Mouse (Mus musculus) cortical plate, adult 2 months (tissue): Measurements from ENCODE around the gene Myo9b. TPM values are rescaled to one million over a fixed set of nuclear protein-coding genes. Genes with fewer than 3 reads are reported as not detected.
"Not testable (repeated sequence)": the region's sequence is repeated elsewhere in the genome, so short reads cannot be mapped to it uniquely, and the experiment has no call there.

Experiments
- H3K27ac ChIP-seq: fragments of 200-500 bp; 2 replicates; pipeline ENCODE4 v1.5.1; 2012; ENCODE audit warnings: low read length, control low read depth, inconsistent platforms; ENCODE audit not compliant: insufficient read depth
- H3K4me1 ChIP-seq: fragments of 200-500 bp; 2 replicates; pipeline ENCODE4 v1.6.1; 2011; ENCODE audit warnings: low read length; ENCODE audit not compliant: control insufficient read depth, insufficient read depth
- H3K4me3 ChIP-seq: fragments of 200-500 bp; 2 replicates; pipeline ENCODE4 v1.5.1; 2011; ENCODE audit warnings: mild to moderate bottlenecking, low read length, control low read depth; ENCODE audit not compliant: insufficient read depth
- CTCF ChIP-seq: fragments of 200-500 bp; IDR thresholded peaks from 2 replicates; pipeline ENCODE4 v1.5.1; 2011; ENCODE audit warnings: mild to moderate bottlenecking, control low read depth, low read length; ENCODE audit not compliant: insufficient read depth; ENCODE audit errors: extremely low read depth
- POLR2A ChIP-seq: fragments of 200-500 bp; IDR thresholded peaks from 2 replicates; pipeline ENCODE4 v1.6.1; 2011; ENCODE audit warnings: mild to moderate bottlenecking, low read length, control low read depth; ENCODE audit not compliant: insufficient read depth; ENCODE audit errors: extremely low read depth
- polyA plus RNA-seq: library from polyadenylated mRNA; depleted of rRNA; stranded (reverse); fragments of >200 nt; gene quantifications from 2 replicates; pipeline ENCODE4 v1.2.3, GENCODE M21; 2012

Gene Myo9b
- polyA plus RNA-seq, 1 experiment = 28.5 TPM

GRCm38 (mm10) chr8:71274478-71274877, 2.0 kb downstream of the Myo9b start:
- no peak overlapping the region for H3K27ac ChIP-seq
- TF ChIP-seq POLR2A (no peak), CTCF (no peak)
- H3K4me1 ChIP-seq = peaks cover 7% of the 10 kb centered on the region

GRCm38 (mm10) chr8:71276166-71276565, 3.7 kb downstream of the Myo9b start:
- Histone ChIP-seq H3K4me3 (no peak overlapping the region), H3K4me1 (peaks cover 7% of the 10 kb centered on the region), H3K27ac (no peak overlapping the region)
- TF ChIP-seq POLR2A = no peak
- no peak for TF ChIP-seq CTCF

More at GRCm38 (mm10) chr8:71274478-71274877, 2.0 kb downstream of the Myo9b start:
- no peak overlapping the region for H3K4me3 ChIP-seq

- H3K27ac ChIP-seq, H3K4me3 ChIP-seq: not testable (repeated sequence)
- peaks cover 13% of the 10 kb centered on the region for H3K4me1 ChIP-seq
Measured at GRCm38 (mm10) chr8:71279409-71279808, 6.9 kb downstream of the Myo9b start.

GRCm38 (mm10) chr8:71281731-71282130, 9.2 kb downstream of the Myo9b start:
- not testable (repeated sequence) for H3K27ac ChIP-seq, H3K4me3 ChIP-seq, H3K4me1 ChIP-seq

GRCm38 (mm10) chr8:71282621-71283020, 10.1 kb downstream of the Myo9b start:
- TF ChIP-seq POLR2A = no peak
- TF ChIP-seq CTCF = no peak
- H3K27ac ChIP-seq = no peak overlapping the region
- H3K4me1 ChIP-seq = peaks cover 8% of the 10 kb centered on the region
- no peak overlapping the region for H3K4me3 ChIP-seq

- not testable (repeated sequence) for H3K27ac ChIP-seq, H3K4me3 ChIP-seq
- peaks cover 11% of the 10 kb centered on the region for H3K4me1 ChIP-seq
Measured at GRCm38 (mm10) chr8:71286223-71286622, 13.7 kb downstream of the Myo9b start.

- H3K4me3 ChIP-seq = no peak overlapping the region
- peaks cover 3% of the 10 kb centered on the region for H3K4me1 ChIP-seq
- TF ChIP-seq CTCF (no peak), POLR2A (no peak)
- no peak overlapping the region for H3K27ac ChIP-seq
Measured at GRCm38 (mm10) chr8:71288441-71288949, 16.0 kb downstream of the Myo9b start.

- TF ChIP-seq CTCF = no peak
- no peak for TF ChIP-seq POLR2A
- no peak overlapping the region for H3K27ac ChIP-seq
- peaks cover 3% of the 10 kb centered on the region for H3K4me1 ChIP-seq
- no peak overlapping the region for H3K4me3 ChIP-seq
Measured at GRCm38 (mm10) chr8:71289098-71289497, 16.6 kb downstream of the Myo9b start.

- Histone ChIP-seq H3K27ac (no peak overlapping the region), H3K4me3 (no peak overlapping the region), H3K4me1 (peaks cover 3% of the 10 kb centered on the region)
- TF ChIP-seq CTCF = no peak
- TF ChIP-seq POLR2A = no peak
Measured at GRCm38 (mm10) chr8:71290211-71290610, 17.7 kb downstream of the Myo9b start.

- H3K4me1 ChIP-seq = peaks cover 3% of the 10 kb centered on the region
- TF ChIP-seq CTCF (no peak), POLR2A (no peak)
- H3K4me3 ChIP-seq = no peak overlapping the region
- no peak overlapping the region for H3K27ac ChIP-seq
Measured at GRCm38 (mm10) chr8:71290911-71291310, 18.4 kb downstream of the Myo9b start.

GRCm38 (mm10) chr8:71291351-71291750, 18.8 kb downstream of the Myo9b start:
- peaks cover 3% of the 10 kb centered on the region for H3K4me1 ChIP-seq
- H3K4me3 ChIP-seq = no peak overlapping the region
- H3K27ac ChIP-seq = no peak overlapping the region
- no peak for TF ChIP-seq CTCF

- not testable (repeated sequence) for H3K27ac ChIP-seq
Measured at GRCm38 (mm10) chr8:71293930-71294329, 21.4 kb downstream of the Myo9b start.

More at GRCm38 (mm10) chr8:71293930-71294329, 21.4 kb downstream of the Myo9b start:
- not testable (repeated sequence) for H3K4me3 ChIP-seq, H3K4me1 ChIP-seq
